ENCODE assay signal across 8 mouse cellular contexts in genomic region chrX:161162314-161163068, GRCm38 (mm10). TPM values are rescaled to one million over a fixed set of nuclear protein-coding genes. Genes with fewer than 3 reads are reported as not detected.
A peak's percentile ranks its signal among the peaks of the same experiment; 100 is the strongest.
DNase-seq lines count a peak whose midpoint lies in the region; ATAC-seq lines count a peak whose summit lies in the region.

No protein-coding gene starts in this region.

- H3K27ac ChIP-seq in lung, embryonic 15.5 days, result no peak overlapping the region

- peak overlapping the region; percentile 67 for H3K4me2 ChIP-seq in lung, embryonic 15.5 days

- peak; percentile 98 to 100 for ATAC-seq in hematopoietic stem cell, adult 5-6 weeks (replicated peaks in 1 of 2; ENCODE audit: insufficient read depth in 1 of 2, low FRiP score in 2 of 2, low TSS enrichment in 1 of 2, low read depth in 1 of 2, poor library complexity in 2 of 2, severe bottlenecking in 2 of 2)
- ATAC-seq in lung, embryonic 15.5 days (ENCODE audit: borderline replicate concordance, extremely low read depth, low FRiP score, low TSS enrichment), result peak; percentile 96

- H3K4me1 ChIP-seq in lung, embryonic 15.5 days, result no peaks in the 10 kb centered on the region

- peak; percentile 55 for DNase-seq in MN1 (ENCODE audit: low spot score)
- peak; percentile 25 for DNase-seq in cerebellum, adult 9-10 months
- peak; percentile 49 for DNase-seq in forelimb bud, embryonic 11.5 days (ENCODE audit: low read depth, low spot score)
- peak; percentile 31 for DNase-seq in layer of hippocampus, adult 9-11 months
- DNase-seq in ovary, postnatal 14 days (ENCODE audit: low spot score), result peak; percentile 19
- DNase-seq in thymus, postnatal 10 days (ENCODE audit: low spot score in 2 of 2), result peak; percentile 17 to 24

- H3K36me3 ChIP-seq in lung, embryonic 15.5 days, result no peaks in the 10 kb centered on the region

- peak overlapping the region; percentile 54 for H3K4me3 ChIP-seq in lung, embryonic 15.5 days

- H3K27me3 ChIP-seq in lung, embryonic 15.5 days, result no peaks in the 10 kb centered on the region

- no peaks in the 10 kb centered on the region for H3K9me3 ChIP-seq in lung, embryonic 15.5 days

- 8% methylated on average over 22 of the region's 22 CpGs for WGBS in lung, embryonic 15.5 days

- H3K9ac ChIP-seq in lung, embryonic 15.5 days, result peak overlapping the region; percentile 49

RNA-seq across cellular contexts. Expression of gene Scml2, which starts 45.5 kb away (rescaled TPM):
- total RNA-seq in hematopoietic stem cell, adult 5-6 weeks (2017), result 5.0 and 5.6 TPM in 2 replicates
- 4.4 and 4.8 TPM in 2 replicates for polyA plus RNA-seq in lung, embryonic 15.5 days (2015; fragmentation: Nextera tagmentation; extraction: Ambion mirVana)
